Mouse (Mus musculus): ENCODE measurements around the gene Zbtb16.

DNA sequence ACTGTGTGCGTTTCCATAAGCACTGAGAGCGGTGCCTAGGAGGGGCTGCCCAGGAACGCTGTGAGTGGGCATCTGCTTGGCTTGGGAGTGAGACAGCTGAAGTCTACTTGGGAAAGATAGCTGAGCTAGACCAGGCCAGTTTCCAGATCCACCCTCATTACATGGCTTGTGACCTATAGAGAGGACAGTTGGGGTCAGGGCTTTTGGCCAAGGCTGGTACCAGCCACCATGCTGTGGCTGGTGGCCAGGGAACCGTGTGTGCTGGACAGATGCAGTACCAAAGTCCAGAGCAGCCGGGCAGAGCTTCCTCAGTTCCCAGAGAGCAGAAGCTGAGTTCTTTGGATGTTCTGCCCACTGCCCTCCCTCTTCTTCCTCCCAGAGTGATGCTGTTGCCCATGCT is 223.5 kb downstream of the Zbtb16 start:
- TF ChIP-seq CTCF (conservative IDR thresholded peaks at IDR 0.05; ENCODE audit: low read length) (no peak), NANOG (IDR thresholded peaks at IDR 0.05; ENCODE audit: borderline replicate concordance, low read length) (no peak)
